Mouse (Mus musculus) heart, embryonic 10.5 days (tissue): ENCODE measurements around the gene Clic4. TPM values are rescaled to one million over a fixed set of nuclear protein-coding genes. Genes with fewer than 3 reads are reported as not detected.
"Not testable (repeated sequence)": the region's sequence is repeated elsewhere in the genome, so short reads cannot be mapped to it uniquely, and the experiment has no call there.

ENCODE experiments used
- DNase-seq: peaks from one replicate; pipeline ENCODE4 v3.0.0-alpha.2; 2017; ENCODE audit warnings: low spot score
- H3K27ac ChIP-seq: fragments of 300-500 bp; sonication (generic); 2 replicates; pipeline ENCODE4 v1.5.1; 2016; ENCODE audit warnings: mild to moderate bottlenecking
- H3K27me3 ChIP-seq: fragments of 300-500 bp; sonication (generic); 2 replicates; pipeline ENCODE4 v1.6.1; 2016; ENCODE audit warnings: mild to moderate bottlenecking; ENCODE audit not compliant: poor library complexity, insufficient read depth, severe bottlenecking
- H3K36me3 ChIP-seq: fragments of 300-500 bp; sonication (generic); 2 replicates; pipeline ENCODE4 v1.6.1; 2016; ENCODE audit warnings: mild to moderate bottlenecking, moderate library complexity
- H3K4me1 ChIP-seq: fragments of 300-500 bp; sonication (generic); 2 replicates; pipeline ENCODE4 v1.6.1; 2016; ENCODE audit warnings: mild to moderate bottlenecking
- H3K4me3 ChIP-seq: fragments of 300-500 bp; sonication (generic); 2 replicates; pipeline ENCODE4 v1.5.1; 2016; ENCODE audit warnings: mild to moderate bottlenecking, moderate library complexity
- H3K9me3 ChIP-seq: fragments of 300-500 bp; sonication (generic); 2 replicates; pipeline ENCODE4 v1.6.1; 2016; ENCODE audit warnings: mild to moderate bottlenecking, moderate library complexity
- WGBS: fragments of 180-500 bp; shearing (Covaris S2); methylation state at CpG from one replicate; pipeline ENCODE4 v1.1.7; 2016; 5-methylcytosine and 5-hydroxymethylcytosine counted together
- polyA plus RNA-seq: library from polyadenylated mRNA; unstranded; fragments of >200 nt; fragmentation: Nextera tagmentation; extraction: Ambion mirVana; gene quantifications from 2 replicates; pipeline ENCODE4 v1.2.1, GENCODE M21; 2016

The Clic4 gene
- polyA plus RNA-seq, 1 experiment from 2014 or later: 263 TPM

- Histone ChIP-seq H3K27me3 (no peaks in the 10 kb centered on the region), H3K4me1 (peaks cover 51% of the 10 kb centered on the region), H3K27ac (peak overlapping the region; percentile 95), H3K36me3 (no peaks in the 10 kb centered on the region), H3K4me3 (peak overlapping the region; percentile 52), H3K9me3 (no peaks in the 10 kb centered on the region)
- peak; percentile 93 for DNase-seq
- 2% methylated on average over 16 of the region's 16 CpGs for WGBS
Measured at GRCm38 (mm10) chr4:135286833-135287395, 14.3 kb upstream of the Clic4 start.

- H3K9me3 ChIP-seq: no peaks in the 10 kb centered on the region
- no peaks in the 10 kb centered on the region for H3K27me3 ChIP-seq
- WGBS: 48% methylated on average over 12 of the region's 12 CpGs
- peak overlapping the region; percentile 52; the same call in 1 of the 2 replicates for H3K4me3 ChIP-seq
- DNase-seq: no peak
- H3K4me1 ChIP-seq: peaks cover 43% of the 10 kb centered on the region
- no peaks in the 10 kb centered on the region for H3K36me3 ChIP-seq
- peak overlapping the region; percentile 95 for H3K27ac ChIP-seq
Measured at GRCm38 (mm10) chr4:135286033-135286622, 13.5 kb upstream of the Clic4 start.

GRCm38 (mm10) chr4:135285436-135285835, 12.8 kb upstream of the Clic4 start:
- no peaks in the 10 kb centered on the region for H3K27me3 ChIP-seq
- H3K4me1 ChIP-seq: peaks cover 40% of the 10 kb centered on the region
- peak overlapping the region; percentile 95 for H3K27ac ChIP-seq
- H3K4me3 ChIP-seq: no peak overlapping the region
- H3K9me3 ChIP-seq: no peaks in the 10 kb centered on the region
- no peaks in the 10 kb centered on the region for H3K36me3 ChIP-seq
- no peak for DNase-seq
- 44% methylated on average over 8 of the region's 8 CpGs for WGBS

- 88% methylated on average over 7 of the region's 7 CpGs for WGBS
- Histone ChIP-seq H3K27me3 (no peaks in the 10 kb centered on the region), H3K36me3 (no peaks in the 10 kb centered on the region), H3K4me3 (no peak overlapping the region), H3K27ac (no peak overlapping the region), H3K4me1 (peaks cover 39% of the 10 kb centered on the region), H3K9me3 (no peaks in the 10 kb centered on the region)
- no peak for DNase-seq
Measured at GRCm38 (mm10) chr4:135283875-135284274, 11.3 kb upstream of the Clic4 start.

GRCm38 (mm10) chr4:135283417-135283816, 10.8 kb upstream of the Clic4 start:
- 73% methylated on average over 4 of the region's 4 CpGs for WGBS
- Histone ChIP-seq H3K4me3 (no peak overlapping the region), H3K4me1 (peaks cover 34% of the 10 kb centered on the region), H3K9me3 (no peaks in the 10 kb centered on the region), H3K27ac (no peak overlapping the region), H3K36me3 (no peaks in the 10 kb centered on the region), H3K27me3 (no peaks in the 10 kb centered on the region)
- no peak for DNase-seq

GRCm38 (mm10) chr4:135282651-135283290, 10.2 kb upstream of the Clic4 start:
- H3K4me1 ChIP-seq: peaks cover 32% of the 10 kb centered on the region
- no peaks in the 10 kb centered on the region for H3K36me3 ChIP-seq
- H3K27me3 ChIP-seq: no peaks in the 10 kb centered on the region
- no peaks in the 10 kb centered on the region for H3K9me3 ChIP-seq
- DNase-seq: no peak
- 0 out of 2 replicates have a peak overlapping the region, but pooled peaks have one; percentile 38 for H3K27ac ChIP-seq
- WGBS: 52% methylated on average over 13 of the region's 13 CpGs
- no peak overlapping the region for H3K4me3 ChIP-seq

GRCm38 (mm10) chr4:135280016-135280415, 7.4 kb upstream of the Clic4 start:
- not testable (repeated sequence) for H3K27ac ChIP-seq, H3K27me3 ChIP-seq, H3K9me3 ChIP-seq, DNase-seq, H3K4me3 ChIP-seq, H3K36me3 ChIP-seq
- 71% methylated on average over 2 of the region's 2 CpGs for WGBS
- H3K4me1 ChIP-seq: peaks cover 21% of the 10 kb centered on the region

- H3K27ac ChIP-seq: peak overlapping the region; percentile 75
- 42% methylated on average over 4 of the region's 4 CpGs for WGBS
- no peaks in the 10 kb centered on the region for H3K27me3 ChIP-seq
- no peaks in the 10 kb centered on the region for H3K36me3 ChIP-seq
- DNase-seq: no peak
- H3K4me3 ChIP-seq: no peak overlapping the region
- peaks cover 27% of the 10 kb centered on the region for H3K4me1 ChIP-seq
- H3K9me3 ChIP-seq: no peaks in the 10 kb centered on the region
Measured at GRCm38 (mm10) chr4:135276681-135277379, 4.2 kb upstream of the Clic4 start.

- H3K4me1 ChIP-seq: peaks cover 38% of the 10 kb centered on the region
- H3K4me3 ChIP-seq: no peak overlapping the region
- peaks cover 6% of the 10 kb centered on the region; the same call in 1 of the 2 replicates for H3K36me3 ChIP-seq
- peak overlapping the region; percentile 44; the same call in 1 of the 2 replicates for H3K27ac ChIP-seq
- no peak for DNase-seq
- no peaks in the 10 kb centered on the region for H3K27me3 ChIP-seq
- 83% methylated on average over 7 of the region's 7 CpGs for WGBS
- no peaks in the 10 kb centered on the region for H3K9me3 ChIP-seq
Measured at GRCm38 (mm10) chr4:135274761-135275160, 2.1 kb upstream of the Clic4 start.

GRCm38 (mm10) chr4:135273307-135273682, 681 bp upstream of the Clic4 start:
- Histone ChIP-seq H3K27me3 (no peaks in the 10 kb centered on the region), H3K4me3 (peak overlapping the region; percentile 96), H3K27ac (peak overlapping the region; percentile 99), H3K9me3 (no peaks in the 10 kb centered on the region), H3K4me1 (peaks cover 52% of the 10 kb centered on the region), H3K36me3 (peaks cover 15% of the 10 kb centered on the region)
- no peak for DNase-seq
- 3% methylated on average over 17 of the region's 17 CpGs for WGBS

GRCm38 (mm10) chr4:135271881-135272616, 565 bp downstream of the Clic4 start:
- under 1% methylated on average over 67 of the region's 67 CpGs for WGBS
- Histone ChIP-seq H3K36me3 (peaks cover 17% of the 10 kb centered on the region), H3K4me1 (peaks cover 54% of the 10 kb centered on the region), H3K27ac (peak overlapping the region; percentile 99), H3K4me3 (peak overlapping the region; percentile 96), H3K9me3 (no peaks in the 10 kb centered on the region), H3K27me3 (no peaks in the 10 kb centered on the region)
- peak; percentile 85 for DNase-seq

- Histone ChIP-seq H3K27me3 (no peaks in the 10 kb centered on the region), H3K4me1 (peaks cover 54% of the 10 kb centered on the region)
- WGBS: under 1% methylated on average over 20 of the region's 20 CpGs
Measured at GRCm38 (mm10) chr4:135271419-135271828, 1.2 kb downstream of the Clic4 start.

More at GRCm38 (mm10) chr4:135271419-135271828, 1.2 kb downstream of the Clic4 start:
- DNase-seq: no peak
- Histone ChIP-seq H3K9me3 (no peaks in the 10 kb centered on the region), H3K36me3 (peaks cover 18% of the 10 kb centered on the region), H3K27ac (peak overlapping the region; percentile 99), H3K4me3 (peak overlapping the region; percentile 96)
